Mouse (Mus musculus) NIH3T3 (cell line): ENCODE measurements around the gene Cd68.

Experiments
- DNase-seq: peaks from one replicate; pipeline ENCODE4 v3.0.0-alpha.2; 2012; ENCODE audit warnings: low read depth

Cd68 gene

DNA sequence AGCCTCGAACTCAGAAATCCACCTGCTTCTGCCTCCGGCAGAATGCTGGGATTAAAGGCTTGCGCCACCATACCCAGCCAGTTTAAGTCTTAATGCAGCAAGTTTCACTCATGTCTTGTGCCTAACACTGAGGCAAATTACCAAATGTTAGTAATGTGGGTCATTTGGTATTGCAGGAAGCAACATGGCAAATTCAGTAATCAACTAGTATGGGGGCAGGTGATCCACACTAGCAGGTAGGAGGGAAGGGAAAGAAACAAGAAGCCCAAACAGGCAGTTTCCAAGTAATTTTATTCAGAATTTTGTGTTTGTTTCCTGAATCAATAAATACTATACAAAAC is 682 bp upstream of the Cd68 start:
- no peak for DNase-seq

DNA sequence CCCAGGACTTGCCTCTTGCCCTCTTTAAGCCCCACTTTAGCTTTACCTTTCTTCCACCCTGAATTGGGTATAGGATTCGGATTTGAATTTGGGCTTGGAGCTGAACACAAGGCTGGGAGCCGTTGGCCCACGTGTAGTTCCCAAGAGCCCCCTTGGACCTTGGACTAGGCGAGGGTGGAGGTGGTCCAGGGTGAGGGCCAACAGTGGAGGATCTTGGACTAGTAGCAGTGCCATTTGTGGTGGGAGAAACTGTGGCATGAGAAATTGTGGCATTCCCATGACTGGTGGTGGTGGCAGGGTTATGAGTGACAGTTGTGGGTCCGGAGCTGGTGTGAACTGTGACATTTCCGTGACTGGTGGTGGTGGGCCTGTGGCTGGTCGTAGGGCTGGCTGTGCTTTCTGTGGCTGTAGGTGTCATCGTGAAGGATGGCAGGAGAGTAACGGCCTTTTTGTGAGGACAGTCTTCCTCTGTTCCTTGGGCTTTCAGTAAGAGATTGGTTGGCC is 444 bp downstream of the Cd68 start:
- no peak for DNase-seq

DNA sequence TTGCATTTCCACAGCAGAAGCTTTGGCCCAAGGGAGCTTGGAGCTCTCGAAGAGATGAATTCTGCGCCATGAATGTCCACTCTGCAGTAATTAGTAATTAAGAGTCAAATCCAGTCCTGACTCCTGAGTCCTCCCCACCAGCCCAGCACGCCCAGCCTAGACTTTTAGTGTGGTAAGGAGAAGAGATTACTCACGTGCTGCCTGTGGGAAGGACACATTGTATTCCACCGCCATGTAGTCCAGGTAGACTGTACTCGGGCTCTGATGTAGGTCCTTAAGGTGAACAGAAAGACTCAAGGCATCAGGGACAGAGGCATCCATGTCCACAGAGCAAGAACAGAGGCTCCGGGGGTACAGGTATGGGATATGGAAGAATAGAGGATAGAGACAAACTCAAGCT is 1.1 kb downstream of the Cd68 start:
- no peak for DNase-seq

DNA sequence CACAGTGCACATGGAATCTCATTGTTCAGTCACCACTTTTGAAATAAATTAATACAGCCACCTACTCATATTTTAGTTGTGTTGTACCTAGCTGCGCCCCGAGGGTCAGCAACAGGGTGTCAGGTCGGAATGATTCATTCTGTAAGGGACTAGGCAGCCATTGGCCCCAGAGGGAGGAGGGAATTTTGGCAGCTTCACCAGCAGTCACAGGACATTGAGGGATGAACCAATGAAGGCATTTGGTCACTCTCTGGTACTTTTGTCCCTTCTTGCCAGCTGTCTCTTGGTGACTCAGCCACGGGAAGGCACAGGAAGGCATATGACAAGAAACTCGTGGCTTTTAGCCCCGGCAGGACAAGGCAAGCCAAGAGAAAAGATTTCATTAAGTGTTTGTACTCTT is 2.2 kb downstream of the Cd68 start:
- DNase-seq: no peak

- DNase-seq: no peak
Measured at GRCm38 (mm10) chr11:69662967-69663671, 2.8 kb downstream of the Cd68 start.

GRCm38 (mm10) chr11:69662213-69662966 is 3.6 kb downstream of the Cd68 start, which contains the start of gene Mpdu1:
Gene Mpdu1, minus strand, starts transcription at chr11:69662642.
- DNase-seq: peak; percentile 98

DNA sequence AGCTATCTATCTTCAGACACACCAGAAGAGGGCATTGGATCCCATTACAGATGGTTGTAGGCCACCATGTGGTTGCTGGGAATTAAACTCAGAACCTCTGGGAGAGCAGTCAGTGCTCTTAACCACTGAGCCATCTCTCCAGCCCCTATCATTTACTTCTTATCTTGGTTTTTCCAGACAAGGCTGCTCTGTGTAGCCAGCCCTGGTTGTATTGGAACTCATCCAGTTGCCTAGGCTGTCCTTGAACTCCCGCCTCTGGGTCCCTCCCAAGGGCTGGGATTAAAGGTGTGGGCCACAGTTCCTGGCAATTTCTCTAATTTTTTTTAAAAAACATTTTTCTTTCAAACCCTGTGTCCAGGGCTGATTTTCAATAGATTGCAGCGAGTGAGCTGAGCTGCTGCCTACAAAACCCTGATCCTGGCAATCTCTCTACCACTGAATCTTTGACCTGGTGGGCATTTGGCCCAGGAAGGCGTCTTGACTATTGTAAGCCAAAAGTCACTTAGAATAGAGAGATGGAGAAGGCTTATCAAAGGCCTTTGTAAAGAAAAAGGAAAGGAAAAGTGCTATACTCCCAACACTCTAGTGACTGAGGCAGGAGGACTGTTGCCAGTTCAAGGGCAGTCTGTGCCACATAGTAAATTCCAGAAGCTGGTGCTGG is 4.6 kb downstream of the Cd68 start:
- DNase-seq: peak; percentile 58

- DNase-seq: no peak
Measured at GRCm38 (mm10) chr11:69657462-69657881, 8.5 kb downstream of the Cd68 start.

DNA sequence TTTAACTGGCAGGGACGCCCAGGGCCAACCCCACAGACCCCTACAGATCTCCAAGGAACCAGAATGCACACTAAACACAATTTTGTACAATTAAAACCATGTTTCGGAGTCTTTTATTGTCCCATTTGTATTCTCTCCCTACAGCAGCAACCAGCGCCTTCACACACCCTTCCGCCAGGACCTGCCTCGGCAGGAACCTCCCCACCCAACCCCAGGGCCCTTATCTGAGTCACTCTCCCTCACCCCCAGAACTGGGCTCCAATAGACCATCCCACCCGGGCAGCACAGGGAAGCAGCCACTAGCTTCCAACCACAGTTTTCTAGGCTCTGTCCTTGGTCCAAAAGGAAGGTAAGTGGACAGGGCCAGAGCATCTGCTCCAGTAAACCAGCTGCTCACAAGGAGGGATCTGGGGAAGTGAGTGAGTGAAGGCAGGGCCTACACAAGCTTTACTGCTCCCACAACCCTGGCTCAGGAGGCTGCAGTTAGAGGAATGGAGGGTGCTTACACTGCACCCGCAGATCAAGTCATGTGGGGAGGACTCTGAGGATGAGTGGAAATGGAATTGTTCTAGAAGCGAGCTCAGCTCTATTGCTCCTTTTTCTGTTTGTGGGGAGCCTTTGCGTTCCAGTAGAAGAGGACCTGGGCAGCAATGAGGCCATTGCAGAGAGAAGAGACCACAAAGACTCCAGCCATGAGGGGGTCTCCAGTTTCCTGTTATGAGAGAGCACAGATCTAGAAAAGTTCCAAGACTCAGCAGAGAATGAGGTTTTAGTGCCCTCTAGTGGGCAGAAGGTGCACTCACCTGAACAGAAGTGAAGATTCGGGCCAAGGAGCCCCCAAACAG is 9.1 kb downstream of the Cd68 start:
- DNase-seq: peak; percentile 80

GRCm38 (mm10) chr11:69656065-69656455 is 9.9 kb downstream of the Cd68 start:
- no peak for DNase-seq

DNA sequence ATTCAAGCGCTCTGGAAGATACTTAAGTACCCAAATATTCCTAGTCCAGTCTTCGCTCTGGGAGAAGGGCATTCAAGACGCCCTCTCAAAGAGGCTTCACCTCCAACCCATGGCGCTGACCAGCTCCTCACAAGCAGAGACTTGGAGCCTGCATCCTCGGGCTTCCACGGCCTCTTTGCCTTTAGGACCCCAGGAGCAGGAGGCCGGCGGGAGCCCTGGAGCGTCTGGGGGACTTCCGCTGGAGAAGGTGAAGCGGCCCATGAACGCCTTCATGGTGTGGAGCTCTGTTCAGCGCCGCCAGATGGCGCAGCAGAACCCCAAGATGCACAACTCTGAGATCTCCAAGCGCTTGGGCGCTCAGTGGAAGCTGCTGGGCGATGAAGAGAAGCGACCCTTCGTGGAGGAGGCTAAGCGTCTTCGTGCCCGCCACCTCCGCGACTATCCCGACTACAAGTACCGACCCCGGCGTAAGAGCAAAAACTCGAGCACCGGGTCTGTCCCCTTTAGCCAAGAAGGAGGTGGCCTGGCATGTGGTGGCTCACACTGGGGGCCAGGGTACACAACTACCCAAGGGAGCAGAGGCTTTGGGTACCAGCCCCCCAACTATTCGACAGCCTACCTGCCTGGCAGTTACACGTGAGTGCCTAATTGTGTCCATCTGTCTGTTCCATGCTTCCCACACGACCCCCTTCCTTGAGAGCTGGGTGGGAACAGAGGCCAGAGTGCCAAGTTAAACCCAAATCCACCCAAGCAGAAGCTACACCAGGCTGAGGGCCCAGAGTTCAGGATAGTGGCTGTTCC is 10.5 kb downstream of the Cd68 start, which contains the start of gene Sox15:
TSS of gene Sox15 (plus strand) at position 51 of the 801 bp plus-strand sequence.
- DNase-seq: peak; percentile 46

- DNase-seq: no peak
Measured at GRCm38 (mm10) chr11:69654760-69655159, 11.2 kb downstream of the Cd68 start.

GRCm38 (mm10) chr11:69653399-69653798 is 12.6 kb downstream of the Cd68 start:
- DNase-seq: no peak

- DNase-seq: no peak
Measured at GRCm38 (mm10) chr11:69645860-69646259, 20.1 kb downstream of the Cd68 start.

GRCm38 (mm10) chr11:69635471-69635870 is 30.5 kb downstream of the Cd68 start:
- no peak for DNase-seq

GRCm38 (mm10) chr11:69633128-69633866 is 32.7 kb downstream of the Cd68 start:
- DNase-seq: no peak

DNA sequence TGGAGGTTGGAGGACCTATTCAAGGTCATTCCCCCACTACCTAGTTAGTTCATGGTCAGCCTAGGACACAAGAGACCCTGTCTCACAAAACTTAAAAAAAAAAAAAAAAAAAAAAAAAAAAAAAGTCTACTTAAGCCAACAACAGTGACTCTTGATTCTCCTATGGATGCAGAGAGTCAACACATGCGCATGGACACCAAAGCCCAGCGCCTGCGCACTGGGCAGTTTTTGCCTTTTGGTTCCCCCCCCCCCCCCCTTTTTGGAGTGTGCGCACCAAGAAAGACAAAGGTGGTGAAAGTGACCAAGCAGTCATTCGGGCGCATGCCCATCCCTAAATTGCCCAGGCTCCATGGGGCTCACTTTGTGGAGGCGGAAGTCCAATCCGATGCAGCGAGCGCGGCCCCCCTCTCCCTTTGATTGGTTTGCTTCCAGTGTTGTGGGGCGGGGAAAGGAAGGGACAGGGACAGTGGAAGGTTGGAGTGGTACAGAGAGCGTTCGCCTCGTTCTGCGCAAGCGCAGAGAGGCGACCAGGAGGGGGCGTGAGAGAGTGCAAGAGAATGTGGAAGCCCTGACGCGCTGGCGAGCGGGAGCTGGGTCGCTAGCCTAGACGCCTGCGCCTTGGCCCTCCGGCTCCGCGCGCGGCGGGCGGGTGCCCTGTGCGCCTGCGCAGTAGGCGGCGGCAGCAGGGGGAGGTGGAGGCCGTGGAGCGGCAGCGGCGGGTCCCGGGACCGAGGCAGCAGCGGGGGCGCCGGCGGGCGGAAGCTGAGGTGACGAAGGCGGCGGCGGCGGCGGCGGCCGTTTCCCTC is 33.5 kb downstream of the Cd68 start, which contains the start of gene Fxr2:
TSS of gene Fxr2 (plus strand) at position 707 of the 806 bp plus-strand sequence.
- peak; percentile 100 for DNase-seq

DNA sequence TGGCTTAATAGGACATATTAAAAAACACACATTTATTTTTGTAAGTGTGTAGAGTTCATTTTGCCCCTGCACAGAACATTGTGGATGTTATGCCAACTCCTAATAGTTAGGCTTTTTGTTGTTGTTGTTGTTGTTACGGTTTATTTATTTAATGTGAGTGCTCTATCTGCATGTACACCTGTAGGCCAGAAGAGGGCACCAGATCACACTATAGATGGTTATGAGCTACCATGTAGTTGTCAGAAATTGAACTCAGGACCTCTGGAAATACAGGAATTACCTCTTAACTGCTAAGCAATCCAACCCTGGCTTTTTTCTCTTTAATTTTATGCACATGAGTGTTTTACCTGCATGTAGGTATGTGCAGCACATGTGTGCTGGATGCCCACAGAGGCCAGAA is 36.2 kb downstream of the Cd68 start:
- peak; percentile 68 for DNase-seq

GRCm38 (mm10) chr11:69628286-69628685 is 37.7 kb downstream of the Cd68 start:
- DNase-seq: peak; percentile 94
